Mouse (Mus musculus) embryonic facial prominence, embryonic 14.5 days (tissue): ENCODE measurements at regions not wholly inside any gene's neighbourhood (a gene's known extent, or its start where the extent isn't known, plus 50 kb on each side); places are given as distances from the start of the nearest gene placed in this dataset.
A peak's percentile ranks its signal among the peaks of the same experiment; 100 is the strongest.

Experiments
- ATAC-seq: fragments of 200-750 bp; cut with Nextera tagmentation; 2 replicates; pipeline ENCODE4 v1.8.0; 2017; ENCODE audit warnings: low read depth, moderate number of reproducible peaks, moderate TSS enrichment
- DNase-seq: peaks from one replicate; pipeline ENCODE4 v3.0.0-alpha.2; 2015; ENCODE audit warnings: low spot score
- H3K27ac ChIP-seq: fragments of 300-500 bp; sonication (generic); replicated peaks from 2 replicates; pipeline ENCODE4 v1.5.1; 2014; ENCODE audit warnings: low read depth, mild to moderate bottlenecking, low read length, moderate library complexity
- H3K27me3 ChIP-seq: fragments of 300-500 bp; sonication (generic); replicated peaks from 2 replicates; pipeline ENCODE4 v1.6.1; 2014; ENCODE audit warnings: low read length; ENCODE audit not compliant: control insufficient read depth, insufficient read depth
- H3K36me3 ChIP-seq: fragments of 300-500 bp; sonication (generic); 2 replicates; pipeline ENCODE4 v1.6.1; 2014; ENCODE audit warnings: low read length, mixed read lengths; ENCODE audit not compliant: control insufficient read depth, insufficient read depth
- H3K4me1 ChIP-seq: fragments of 300-500 bp; sonication (generic); 2 replicates; pipeline ENCODE4 v1.6.1; 2014; ENCODE audit warnings: antibody characterized with exemption, low read length; ENCODE audit not compliant: control insufficient read depth, insufficient read depth
- H3K4me2 ChIP-seq: fragments of 300-500 bp; sonication (generic); 2 replicates; pipeline ENCODE4 v1.6.1; 2014; ENCODE audit warnings: low read depth, mild to moderate bottlenecking, low read length, moderate library complexity, mixed read lengths
- H3K4me3 ChIP-seq: fragments of 300-500 bp; sonication (generic); 2 replicates; pipeline ENCODE4 v1.5.1; 2014; ENCODE audit warnings: low read depth, mild to moderate bottlenecking, low read length
- H3K9ac ChIP-seq: fragments of 300-500 bp; sonication (generic); 2 replicates; pipeline ENCODE4 v1.6.1; 2014; ENCODE audit warnings: low read depth, mild to moderate bottlenecking, low read length, moderate library complexity, mixed read lengths
- H3K9me3 ChIP-seq: fragments of 300-500 bp; sonication (generic); 2 replicates; pipeline ENCODE4 v1.6.1; 2016; ENCODE audit warnings: low read length; ENCODE audit not compliant: control insufficient read depth
- WGBS: fragments of 180-500 bp; shearing (Covaris S2); extraction: QIAGEN DNeasy Blood & Tissue Kit; methylation state at CpG from one replicate; pipeline ENCODE4 v1.1.7; 2014; 5-methylcytosine and 5-hydroxymethylcytosine counted together

DNA sequence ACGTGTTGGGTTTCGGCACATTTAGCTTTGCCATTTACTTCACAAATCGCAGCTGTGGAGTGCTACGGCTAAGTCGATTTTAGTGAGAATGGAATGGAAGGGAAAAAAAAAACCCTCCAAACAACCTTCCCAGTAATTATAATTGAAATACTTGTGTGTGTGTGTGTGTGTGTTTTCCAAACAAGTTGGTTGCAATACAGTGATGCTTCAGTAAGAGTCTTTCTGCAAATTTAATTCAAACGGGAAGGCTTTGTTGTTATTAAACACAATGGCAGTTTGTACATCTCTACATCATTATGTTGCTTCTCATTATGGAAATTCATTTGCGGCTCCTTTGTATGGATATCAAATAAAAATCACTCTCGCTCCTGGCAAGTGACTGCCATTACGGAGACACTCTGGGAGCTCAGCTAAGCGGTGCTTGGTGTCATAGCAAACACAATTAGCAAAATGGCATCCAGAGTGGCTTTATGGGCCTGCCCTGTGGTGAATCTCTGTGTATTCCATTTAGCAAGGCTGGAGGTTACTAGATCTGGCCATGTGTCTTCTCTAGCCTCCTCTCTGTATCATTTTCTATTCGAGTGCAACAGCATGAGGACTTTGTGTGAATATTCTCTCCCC, 165.4 kb upstream of the Kif2a start:
- DNase-seq (no peak), ATAC-seq (no peak)
- Histone ChIP-seq H3K4me3 (no peak overlapping the region), H3K4me2 (no peak overlapping the region), H3K36me3 (no peaks in the 10 kb centered on the region), H3K4me1 (no peaks in the 10 kb centered on the region), H3K9me3 (no peaks in the 10 kb centered on the region), H3K9ac (no peak overlapping the region), H3K27ac (no peak overlapping the region), H3K27me3 (no peaks in the 10 kb centered on the region)
- 84% methylated on average over 11 of the region's 11 CpGs for WGBS

DNA sequence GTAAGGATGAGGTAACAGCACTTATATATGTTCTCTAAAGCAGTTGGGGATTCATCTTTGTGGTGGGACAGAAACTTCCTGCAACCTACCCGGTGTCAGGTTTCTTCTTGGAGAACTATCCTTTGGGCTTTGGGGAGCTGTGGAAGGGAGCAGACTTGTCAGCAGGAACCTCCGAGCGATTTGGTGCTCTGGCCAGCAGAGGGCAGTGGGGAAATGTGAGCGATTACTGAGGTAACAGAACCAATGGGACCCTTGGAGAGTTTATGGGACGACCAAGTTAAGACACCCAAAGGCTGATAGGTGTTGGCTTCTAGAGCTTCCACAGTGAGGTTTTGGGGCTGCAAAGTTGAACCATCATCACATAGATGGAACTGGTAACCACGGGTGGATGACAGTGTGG, 160.6 kb upstream of the Kif2a start:
- Histone ChIP-seq H3K4me2 (no peak overlapping the region), H3K4me1 (no peaks in the 10 kb centered on the region), H3K4me3 (no peak overlapping the region), H3K36me3 (no peaks in the 10 kb centered on the region), H3K27ac (no peak overlapping the region), H3K9me3 (no peaks in the 10 kb centered on the region), H3K27me3 (no peaks in the 10 kb centered on the region), H3K9ac (no peak overlapping the region)
- DNase-seq (peak; percentile 61), ATAC-seq (no peak)
- 18% methylated on average over 6 of the region's 6 CpGs for WGBS

DNA sequence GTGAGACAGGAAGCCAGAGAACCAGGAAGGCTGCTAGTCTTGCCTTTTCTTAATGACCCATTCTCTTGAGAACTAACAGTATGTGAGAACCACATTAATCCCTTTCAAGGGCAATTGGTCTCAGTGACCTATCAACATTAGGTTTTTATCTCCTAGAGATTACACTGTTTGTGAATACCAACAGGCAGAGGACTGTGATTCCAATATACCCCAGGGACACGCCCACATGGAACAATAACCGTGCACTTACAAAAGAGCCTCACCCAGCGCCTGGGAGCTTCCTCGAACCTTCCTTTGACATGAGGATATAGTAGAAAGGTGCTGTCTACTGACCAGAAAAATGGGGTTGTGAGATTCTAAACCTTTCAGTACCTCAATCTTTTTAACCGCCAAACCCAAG, 157.6 kb upstream of the Kif2a start:
- H3K4me2 ChIP-seq = no peak overlapping the region
- 74% methylated on average over 5 of the region's 5 CpGs for WGBS
- H3K27me3 ChIP-seq = no peaks in the 10 kb centered on the region
- H3K4me3 ChIP-seq = no peak overlapping the region
- DNase-seq (no peak), ATAC-seq (no peak)
- no peak overlapping the region for H3K27ac ChIP-seq
- no peak overlapping the region for H3K9ac ChIP-seq
- no peaks in the 10 kb centered on the region for H3K36me3 ChIP-seq
- H3K9me3 ChIP-seq = no peaks in the 10 kb centered on the region
- no peaks in the 10 kb centered on the region for H3K4me1 ChIP-seq

DNA sequence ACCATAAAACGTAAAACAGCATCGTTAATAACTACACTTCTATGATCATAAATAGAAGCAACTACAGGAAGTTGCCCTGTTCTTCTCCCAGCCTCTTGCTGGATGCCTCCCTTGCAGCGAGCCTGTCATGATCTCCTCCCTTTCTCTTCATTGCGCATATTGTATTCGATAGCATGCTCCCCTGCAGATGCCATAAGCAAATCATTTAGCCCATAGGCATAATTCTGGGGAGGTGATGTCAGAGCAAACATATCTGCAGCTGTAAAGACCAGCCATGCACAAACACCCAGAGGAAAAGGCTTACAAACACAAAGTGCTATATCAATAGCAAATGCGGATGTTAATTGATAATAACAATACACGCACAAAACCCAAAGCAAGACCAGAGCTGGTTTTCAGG, 155.7 kb upstream of the Kif2a start:
- H3K9me3 ChIP-seq = no peaks in the 10 kb centered on the region
- no peak overlapping the region for H3K4me2 ChIP-seq
- no peak overlapping the region for H3K4me3 ChIP-seq
- no peaks in the 10 kb centered on the region for H3K36me3 ChIP-seq
- no peak overlapping the region for H3K27ac ChIP-seq
- DNase-seq = no peak
- 80% methylated on average over 7 of the region's 7 CpGs for WGBS
- H3K27me3 ChIP-seq = no peaks in the 10 kb centered on the region
- ATAC-seq = no peak
- no peak overlapping the region for H3K9ac ChIP-seq
- no peaks in the 10 kb centered on the region for H3K4me1 ChIP-seq

DNA sequence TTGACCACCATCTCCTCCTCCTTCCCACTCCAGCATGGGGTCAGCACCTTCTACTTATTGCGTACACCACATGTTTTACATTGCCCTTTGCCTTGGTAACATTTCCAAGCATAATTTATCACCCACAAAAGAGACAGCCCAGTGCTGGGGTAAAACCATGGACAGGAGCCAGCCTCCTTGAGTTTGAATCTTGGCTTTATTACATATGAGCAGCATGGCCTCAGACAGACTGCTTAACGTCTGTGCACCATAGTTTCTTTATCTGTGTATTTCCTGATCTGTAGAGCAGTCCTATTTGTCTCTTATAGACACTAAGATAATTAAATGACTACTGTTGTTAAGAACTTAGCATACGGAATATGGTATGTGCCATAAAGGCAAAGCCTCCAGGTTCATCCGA, 154.0 kb upstream of the Kif2a start:
- Histone ChIP-seq H3K9me3 (no peaks in the 10 kb centered on the region), H3K27me3 (no peaks in the 10 kb centered on the region), H3K27ac (no peak overlapping the region), H3K4me3 (no peak overlapping the region), H3K36me3 (no peaks in the 10 kb centered on the region), H3K4me2 (no peak overlapping the region), H3K9ac (no peak overlapping the region), H3K4me1 (no peaks in the 10 kb centered on the region)
- DNase-seq (no peak), ATAC-seq (no peak)
- WGBS = 79% methylated on average over 4 of the region's 4 CpGs

DNA sequence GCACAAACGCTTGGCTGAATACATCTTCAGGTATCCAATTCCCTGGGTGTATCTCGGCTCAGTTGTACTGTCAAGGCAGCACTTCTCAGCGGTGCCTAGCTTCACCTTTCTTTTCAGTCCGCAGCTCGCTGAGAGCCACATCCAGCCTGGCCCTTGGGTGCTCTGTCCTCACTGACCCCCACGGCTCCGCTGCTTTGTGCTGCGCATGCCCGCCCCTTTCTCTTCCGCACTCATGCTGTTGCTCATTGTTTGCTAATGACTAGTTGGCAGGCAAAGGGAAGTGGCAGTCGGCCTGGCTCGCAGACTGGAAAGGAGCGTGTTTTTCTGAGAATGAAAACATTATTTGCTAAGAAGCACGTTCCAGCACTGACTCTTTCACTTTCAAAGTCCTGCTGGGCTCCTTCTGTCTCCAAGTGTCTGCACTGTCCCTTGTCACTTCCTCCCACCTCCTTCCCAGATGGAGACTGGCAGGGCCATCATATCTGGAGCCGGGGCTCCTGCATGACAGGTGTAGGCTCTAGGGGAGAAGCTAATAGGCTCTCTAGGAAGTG, 146.7 kb upstream of the Kif2a start:
- H3K27ac ChIP-seq = no peak overlapping the region
- 8% methylated on average over 15 of the region's 15 CpGs for WGBS
- peak; percentile 67 for DNase-seq
- ATAC-seq = peak; percentile 60; the same call in 1 of the 2 replicates
- H3K4me2 ChIP-seq = peak overlapping the region; percentile 74
- H3K9ac ChIP-seq = peak overlapping the region; percentile 47
- peaks cover 3% of the 10 kb centered on the region; the same call in 1 of the 2 replicates for H3K4me1 ChIP-seq
- no peaks in the 10 kb centered on the region for H3K27me3 ChIP-seq
- H3K4me3 ChIP-seq = peak overlapping the region; percentile 40
- no peaks in the 10 kb centered on the region for H3K36me3 ChIP-seq
- no peaks in the 10 kb centered on the region for H3K9me3 ChIP-seq

DNA sequence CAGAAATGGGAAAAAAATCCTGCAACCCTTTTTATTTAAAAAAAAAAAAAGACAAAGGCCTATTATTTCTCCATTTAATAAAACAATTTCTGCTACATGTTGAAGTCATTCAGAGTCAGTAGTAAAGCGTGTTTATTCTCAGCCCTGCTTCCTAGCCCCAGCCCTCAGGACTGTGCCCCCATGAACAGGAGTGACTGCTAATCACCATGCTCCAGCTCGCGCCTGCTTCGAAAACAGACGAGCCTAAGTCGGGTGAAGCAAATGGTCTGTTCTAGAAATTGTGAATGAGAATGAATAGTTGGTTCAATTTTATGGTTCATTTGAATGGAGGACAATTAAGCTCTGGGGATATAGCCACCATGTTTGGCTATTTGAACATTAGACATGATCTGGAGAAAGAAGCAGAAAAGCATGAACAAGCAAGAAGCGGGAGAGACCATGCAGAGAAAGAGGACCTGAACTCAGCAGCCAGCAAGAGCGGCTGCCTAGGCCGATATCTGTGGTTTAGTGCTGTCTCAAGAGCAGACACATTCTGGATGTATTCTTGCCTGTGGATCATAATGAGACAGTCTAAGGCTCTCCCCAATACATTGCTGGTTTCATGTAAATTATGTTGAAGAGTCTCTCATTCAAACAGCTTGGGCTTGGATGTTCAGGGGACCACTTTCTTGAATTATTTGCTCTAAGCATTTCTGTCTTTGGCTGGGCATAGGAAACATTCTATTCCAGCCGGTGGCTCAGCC, 146.1 kb upstream of the Kif2a start:
- no peak for DNase-seq
- no peaks in the 10 kb centered on the region for H3K9me3 ChIP-seq
- no peaks in the 10 kb centered on the region for H3K36me3 ChIP-seq
- peaks cover 3% of the 10 kb centered on the region; the same call in 1 of the 2 replicates for H3K4me1 ChIP-seq
- 0 out of 2 replicates have a peak, but pooled peaks have one; percentile 15 for ATAC-seq
- H3K27ac ChIP-seq = no peak overlapping the region
- WGBS = 67% methylated on average over 10 of the region's 10 CpGs
- peak overlapping the region; percentile 47 for H3K9ac ChIP-seq
- H3K4me2 ChIP-seq = peak overlapping the region; percentile 74
- H3K4me3 ChIP-seq = peak overlapping the region; percentile 40
- no peaks in the 10 kb centered on the region for H3K27me3 ChIP-seq

DNA sequence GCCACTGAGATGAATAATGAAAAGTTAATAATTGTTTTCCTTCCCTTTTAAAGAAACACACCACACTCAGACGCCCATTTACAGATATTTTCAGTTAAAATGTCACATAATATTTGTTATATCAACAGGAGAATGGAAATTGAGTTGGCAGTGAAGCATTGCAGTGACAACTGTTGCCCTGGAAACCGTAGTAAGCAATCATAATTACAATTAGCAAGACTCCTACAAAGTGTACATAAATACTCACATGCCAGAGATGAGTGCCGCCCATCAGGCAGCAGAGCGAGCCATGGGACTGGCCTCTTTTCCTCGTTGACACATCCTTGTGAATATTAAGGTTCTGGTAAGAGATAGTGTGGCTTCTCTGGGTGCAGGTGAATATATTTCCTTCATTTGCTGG, 129.6 kb upstream of the Kif2a start:
- Histone ChIP-seq H3K4me3 (no peak overlapping the region), H3K27ac (no peak overlapping the region), H3K9ac (no peak overlapping the region), H3K4me1 (no peaks in the 10 kb centered on the region), H3K36me3 (no peaks in the 10 kb centered on the region), H3K4me2 (no peak overlapping the region), H3K9me3 (no peaks in the 10 kb centered on the region), H3K27me3 (no peaks in the 10 kb centered on the region)
- ATAC-seq (peak; percentile 74; the same call in 1 of the 2 replicates), DNase-seq (peak; percentile 35)
- 77% methylated on average over 5 of the region's 5 CpGs for WGBS
